Mouse (Mus musculus) left cerebral cortex, postnatal 4 days (tissue): Measurements from ENCODE around the gene Srp14. TPM values are rescaled to one million over a fixed set of nuclear protein-coding genes. Genes with fewer than 3 reads are reported as not detected.

Experiments
- DNase-seq: peaks from one replicate; pipeline ENCODE4 v3.0.0-alpha.2; 2022
- intact Hi-C: fragments of 180-260 bp; cut with DNase I; formaldehyde crosslinking; loops from one replicate; pipeline ENCODE4 v1.15.1; 2025
- total RNA-seq, 2 experiments: library from RNA; stranded (reverse); gene quantifications; 2 replicates each; pipeline ENCODE4 v1.2.3; 2021

The Srp14 gene
- total RNA-seq, 2 experiments from 2014 or later: 159 to 170 TPM

DNA sequence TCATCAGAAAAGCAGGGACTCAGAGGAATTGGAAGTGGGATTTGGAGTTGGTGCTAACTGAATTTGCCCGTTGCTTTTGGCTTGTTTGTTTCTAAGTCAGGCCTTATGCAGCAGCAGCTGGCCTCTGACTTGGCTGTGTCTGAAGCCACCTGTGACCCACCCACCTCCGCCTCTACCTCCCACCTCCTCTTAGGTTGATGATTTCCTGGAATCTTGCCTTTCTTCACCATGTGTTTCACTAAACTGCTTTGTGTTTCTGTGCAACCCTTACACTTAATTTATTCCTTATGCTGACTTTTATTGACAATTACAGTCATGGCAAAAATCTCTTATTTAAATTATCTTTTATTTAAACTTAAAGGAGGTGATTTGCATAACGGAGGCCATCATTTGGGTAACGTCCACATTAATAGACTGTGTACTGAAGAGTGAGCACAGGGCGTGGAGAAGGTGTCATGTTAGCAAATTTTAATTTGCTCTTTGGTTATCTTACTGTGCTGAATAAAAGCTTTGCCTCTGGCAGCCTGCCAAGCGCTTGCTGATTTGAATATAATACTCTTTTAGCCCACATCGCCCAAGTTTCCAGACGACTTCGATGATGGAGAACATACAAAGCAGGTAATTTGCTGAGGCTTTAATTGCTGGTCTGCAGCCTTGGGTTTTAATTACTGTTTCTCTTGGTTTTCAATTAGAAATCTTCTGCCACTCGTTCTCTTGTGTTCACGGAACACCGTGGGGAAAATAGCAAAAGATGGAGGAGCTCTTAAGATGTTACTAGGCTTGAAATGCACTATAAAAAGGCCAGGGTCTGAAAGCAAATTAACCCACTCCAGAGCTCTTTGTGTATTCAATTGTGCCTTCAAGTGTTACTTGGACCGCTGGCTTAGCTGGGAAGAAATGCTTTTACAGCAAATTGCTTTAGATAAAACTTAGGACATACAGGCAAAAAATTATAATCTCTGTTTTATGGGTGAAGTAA lies 33.5 kb downstream of the Srp14 start:
- intact Hi-C loops: no loop called here
- DNase-seq: peak; percentile 45

DNA sequence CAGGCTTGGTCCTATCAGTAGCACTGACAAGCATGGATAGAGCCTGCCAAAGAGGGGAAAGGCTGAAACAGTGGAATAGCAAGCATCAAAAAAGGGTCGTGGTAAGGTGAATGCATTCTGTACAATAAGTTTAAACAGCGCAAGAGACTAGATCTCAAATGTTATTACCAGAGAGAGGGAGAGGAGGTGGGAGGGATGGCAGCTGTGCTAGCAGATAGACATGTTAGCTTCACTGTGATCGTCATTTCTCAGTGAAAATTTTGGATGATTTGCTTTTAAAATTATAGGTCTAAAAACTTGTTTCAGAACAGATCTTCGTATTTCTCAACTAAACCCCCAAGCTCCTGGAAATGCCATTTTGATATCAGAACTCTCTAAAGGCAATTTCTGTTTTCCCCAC lies 36.8 kb downstream of the Srp14 start:
- no peak for DNase-seq
- intact Hi-C loops: no loop called here

DNA sequence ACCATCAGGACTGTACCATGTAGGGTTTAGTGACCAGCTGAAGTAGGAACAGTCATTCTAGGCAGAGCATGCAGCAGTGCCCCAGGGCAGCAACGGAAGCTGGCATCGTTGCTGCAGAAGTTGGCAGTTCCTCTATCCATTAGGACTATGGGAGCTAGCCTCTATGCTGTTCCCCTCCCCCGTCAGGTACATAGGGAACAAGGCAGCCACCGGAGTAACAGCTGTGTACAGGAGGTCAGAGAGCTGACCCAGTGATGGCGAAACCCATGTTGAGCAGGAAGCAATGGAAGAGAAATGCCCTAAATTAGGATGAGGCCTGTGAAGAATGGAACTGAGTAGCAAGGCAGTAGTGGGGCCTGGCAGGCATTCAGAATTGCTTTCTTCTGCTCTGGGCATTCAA lies 37.3 kb downstream of the Srp14 start:
- intact Hi-C loops: no loop called here
- DNase-seq: no peak

DNA sequence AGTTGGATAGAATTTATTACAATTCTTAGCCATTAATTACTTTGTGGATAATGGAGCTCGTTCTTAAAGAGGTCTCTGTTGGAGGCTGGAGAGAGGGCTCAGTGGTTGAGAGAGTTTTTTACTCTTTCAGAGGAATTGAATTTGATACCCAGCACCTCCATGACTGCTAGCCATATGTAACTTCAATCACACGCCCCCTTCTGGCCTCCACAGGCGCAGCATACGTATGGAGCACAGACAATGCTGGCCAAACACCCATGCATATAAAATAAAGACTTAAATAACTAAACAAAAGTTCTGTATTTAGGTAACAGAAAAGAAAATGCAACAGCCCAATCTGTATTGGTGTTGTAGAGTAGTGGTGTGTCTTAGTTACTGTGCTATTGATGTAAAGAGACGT lies 47.9 kb downstream of the Srp14 start:
- peak; percentile 50 for DNase-seq
- intact Hi-C loops: loop anchor here (10.0 kb wide), 1 partner anchor 167 kb away; no protein-coding TSS in a partner anchor

DNA sequence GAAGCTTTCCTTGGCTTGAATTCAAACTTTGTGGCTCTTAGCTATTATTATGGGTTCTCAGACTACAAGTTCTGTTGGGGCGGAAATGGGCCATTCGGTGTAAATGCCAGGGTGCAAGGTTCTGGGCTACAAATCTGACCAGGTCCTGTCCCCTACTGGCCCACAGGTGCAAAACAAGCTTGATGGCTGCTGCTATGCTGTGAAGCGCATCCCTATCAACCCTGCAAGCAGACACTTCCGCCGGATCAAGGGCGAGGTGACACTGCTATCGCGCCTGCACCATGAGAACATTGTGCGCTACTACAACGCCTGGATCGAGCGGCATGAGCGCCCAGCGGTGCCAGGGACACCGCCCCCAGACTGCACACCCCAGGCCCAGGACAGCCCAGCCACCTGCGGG lies 48.9 kb downstream of the Srp14 start:
- intact Hi-C loops: loop anchor here (10.0 kb wide), 1 partner anchor 166 kb away; no protein-coding TSS in a partner anchor
- no peak for DNase-seq

DNA sequence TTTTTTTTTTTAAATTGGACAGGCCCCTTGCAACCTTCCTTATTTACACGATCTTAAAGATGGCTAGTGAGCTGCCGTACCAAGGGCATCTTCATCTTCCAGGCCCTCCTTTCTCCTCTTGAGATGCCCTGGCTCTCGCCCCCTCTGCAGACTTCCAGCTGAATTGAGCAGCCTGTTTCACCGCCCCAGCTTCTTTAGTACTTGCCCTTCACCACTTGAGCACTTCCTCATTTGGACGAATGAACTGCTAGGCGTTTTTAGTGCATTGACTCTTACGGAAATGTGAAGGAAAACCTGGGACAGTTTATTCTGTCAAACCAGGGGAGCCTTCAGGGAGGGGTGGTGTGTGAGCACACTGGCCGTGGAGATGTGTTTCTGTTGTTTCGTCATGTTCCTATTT lies 50.2 kb downstream of the Srp14 start:
- DNase-seq: no peak
- intact Hi-C loops: no loop called here

DNA sequence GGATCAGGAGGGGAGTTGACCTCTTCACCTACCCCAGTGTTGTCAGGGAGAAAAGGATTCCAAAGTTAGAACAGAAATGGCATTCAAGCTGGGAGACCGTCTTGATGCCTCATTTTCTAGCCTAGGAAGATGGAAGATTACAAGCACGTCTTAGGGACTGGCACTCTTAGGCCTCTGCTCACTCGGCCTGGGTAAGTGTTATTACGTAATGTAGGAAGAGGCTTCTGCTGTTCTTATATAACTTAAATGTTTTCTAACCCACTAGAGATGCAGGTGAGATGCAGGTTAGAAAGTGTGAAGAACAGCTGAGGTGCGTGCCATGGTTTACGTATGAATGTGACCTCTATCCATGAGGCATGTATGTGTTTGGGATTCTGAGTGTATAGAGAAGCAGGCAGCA lies 51.2 kb downstream of the Srp14 start:
- intact Hi-C loops: no loop called here
- DNase-seq: no peak

Other genes starting within 250 kb of the Srp14 start
- gene Fsip1, start 222.7 kb downstream of the Srp14 start, total RNA-seq: 1 to 10 TPM; 4.2 to 5.3 TPM
- gene Gpr176, start 106.3 kb downstream of the Srp14 start, total RNA-seq: 10 to 100 TPM; 11.2 to 13.3 TPM
- 10 to 100 TPM; 23.1 to 26.7 TPM for gene Eif2ak4, start 91.1 kb downstream of the Srp14 start, total RNA-seq
- 1 to 10 TPM; 5.7 to 6.0 TPM for gene Bmf, start 70.0 kb upstream of the Srp14 start, total RNA-seq
- 1 to 10 TPM; 5.7 to 5.9 TPM for gene Bub1b, start 118.5 kb upstream of the Srp14 start, total RNA-seq
- gene Pak6, start 183.6 kb upstream of the Srp14 start, total RNA-seq: 100 to 1,000 TPM; 142 to 154 TPM
- gene Ankrd63, start 224.3 kb upstream of the Srp14 start, total RNA-seq: 1 to 10 TPM; 2.2 to 2.5 TPM
- gene Plcb2, start 248.7 kb upstream of the Srp14 start, total RNA-seq: 1 to 10 TPM; 1.8 to 2.1 TPM